Mouse (Mus musculus) liver (tissue): Measurements from ENCODE around the gene Dnmt3a.
A peak's percentile ranks its signal among the peaks of the same experiment; 100 is the strongest.

Experiments used
- DNase-seq: peaks from one replicate; pipeline ENCODE4 v3.0.0-alpha.2; 2020; ENCODE audit warnings: mixed read lengths

Gene Dnmt3a

DNA sequence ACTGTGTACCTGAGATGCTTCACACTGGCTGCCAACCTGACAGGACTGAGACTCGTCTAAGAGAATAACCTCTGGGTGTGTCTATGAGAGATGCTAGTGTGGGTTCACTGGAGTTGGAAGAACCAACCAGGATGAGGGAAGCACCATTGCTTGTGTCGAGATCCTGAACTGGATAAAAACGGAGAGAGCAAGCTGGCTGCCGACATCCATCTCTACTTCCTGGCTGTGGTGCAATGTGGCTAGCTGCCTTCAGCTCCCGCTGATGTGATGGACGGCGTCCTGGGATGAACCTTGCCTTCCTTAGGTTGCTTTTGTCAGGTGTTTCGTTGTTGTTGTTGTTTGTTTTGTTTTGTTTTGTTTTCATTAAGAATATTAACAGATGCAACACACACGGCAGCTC lies 52.0 kb downstream of the Dnmt3a start:
- no peak for DNase-seq

- DNase-seq: no peak
Measured at GRCm38 (mm10) chr12:3858754-3859153, 52.9 kb downstream of the Dnmt3a start.

- DNase-seq: no peak
Measured at GRCm38 (mm10) chr12:3859545-3859944, 53.7 kb downstream of the Dnmt3a start.

- no peak for DNase-seq
Measured at GRCm38 (mm10) chr12:3860005-3860404, 54.2 kb downstream of the Dnmt3a start.

- no peak for DNase-seq
Measured at GRCm38 (mm10) chr12:3861665-3862228, 55.9 kb downstream of the Dnmt3a start.

- no peak for DNase-seq
Measured at GRCm38 (mm10) chr12:3862253-3862652, 56.4 kb downstream of the Dnmt3a start.

DNA sequence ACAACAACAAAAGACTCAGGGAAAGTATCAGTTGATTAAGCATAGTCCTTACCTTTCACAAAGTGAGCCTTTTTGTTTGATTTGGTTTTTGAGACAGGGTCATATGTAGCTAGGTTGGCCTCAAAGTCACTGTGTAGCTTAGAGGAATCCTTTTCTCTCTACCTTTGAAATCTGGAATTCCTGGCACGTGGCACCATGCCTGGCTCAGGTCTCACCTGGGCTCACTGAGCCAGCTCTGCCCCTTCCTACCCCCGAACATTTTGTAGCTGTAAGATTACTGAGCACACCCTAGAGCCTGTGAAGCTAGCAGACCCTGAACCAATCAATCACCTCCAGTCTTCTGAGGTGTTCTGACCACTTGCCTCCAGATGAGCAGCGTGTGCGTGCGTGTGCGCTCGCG lies 58.4 kb downstream of the Dnmt3a start:
- DNase-seq: no peak

- no peak for DNase-seq
Measured at GRCm38 (mm10) chr12:3865594-3865993, 59.8 kb downstream of the Dnmt3a start.

- DNase-seq: no peak
Measured at GRCm38 (mm10) chr12:3866654-3867370, 61.0 kb downstream of the Dnmt3a start.

GRCm38 (mm10) chr12:3868115-3868514 lies 62.3 kb downstream of the Dnmt3a start:
- DNase-seq: no peak

GRCm38 (mm10) chr12:3868676-3869458 lies 63.1 kb downstream of the Dnmt3a start:
- DNase-seq: no peak

DNA sequence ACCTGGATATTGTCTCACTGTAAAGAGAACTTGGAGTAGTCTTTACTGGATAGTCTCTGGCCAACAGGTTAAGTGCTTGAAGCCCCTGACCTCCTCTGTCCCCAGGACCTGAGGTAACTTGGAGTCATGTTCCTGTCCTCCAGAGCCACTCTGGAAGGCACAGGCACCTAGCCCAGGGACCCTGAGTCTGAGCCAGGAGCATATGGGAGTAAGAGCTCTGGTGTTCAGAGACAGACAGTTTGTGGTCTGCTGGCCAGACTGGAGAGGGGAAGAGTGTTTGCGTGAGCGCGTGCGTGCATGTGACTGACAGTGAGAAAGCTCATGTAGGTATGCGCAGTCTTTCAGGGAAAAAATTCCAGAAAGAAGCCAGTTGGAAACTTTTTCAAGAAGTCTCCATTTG lies 64.2 kb downstream of the Dnmt3a start:
- DNase-seq: no peak

GRCm38 (mm10) chr12:3870859-3871462 lies 65.2 kb downstream of the Dnmt3a start:
- peak; percentile 68 for DNase-seq

DNA sequence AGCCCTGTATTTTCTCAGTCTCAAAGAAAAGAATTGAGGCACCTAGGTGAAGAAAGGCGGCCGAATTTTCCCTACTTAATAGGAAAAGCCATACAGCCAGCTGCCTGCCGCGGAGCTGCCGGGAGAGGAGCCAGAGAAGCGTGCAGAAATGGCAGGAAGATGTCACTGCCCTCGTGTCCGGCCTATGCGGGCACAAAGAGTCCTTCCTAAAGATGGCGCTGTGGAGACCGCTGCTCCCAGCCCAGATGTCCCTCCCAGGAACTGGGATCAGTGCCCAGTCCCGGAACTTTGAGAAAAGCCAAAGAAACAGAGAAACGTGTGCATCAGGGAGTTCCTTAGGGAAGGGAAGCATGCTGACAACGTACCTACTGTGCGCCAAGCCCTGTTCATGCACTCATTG lies 65.8 kb downstream of the Dnmt3a start:
- peak; percentile 57 for DNase-seq

DNA sequence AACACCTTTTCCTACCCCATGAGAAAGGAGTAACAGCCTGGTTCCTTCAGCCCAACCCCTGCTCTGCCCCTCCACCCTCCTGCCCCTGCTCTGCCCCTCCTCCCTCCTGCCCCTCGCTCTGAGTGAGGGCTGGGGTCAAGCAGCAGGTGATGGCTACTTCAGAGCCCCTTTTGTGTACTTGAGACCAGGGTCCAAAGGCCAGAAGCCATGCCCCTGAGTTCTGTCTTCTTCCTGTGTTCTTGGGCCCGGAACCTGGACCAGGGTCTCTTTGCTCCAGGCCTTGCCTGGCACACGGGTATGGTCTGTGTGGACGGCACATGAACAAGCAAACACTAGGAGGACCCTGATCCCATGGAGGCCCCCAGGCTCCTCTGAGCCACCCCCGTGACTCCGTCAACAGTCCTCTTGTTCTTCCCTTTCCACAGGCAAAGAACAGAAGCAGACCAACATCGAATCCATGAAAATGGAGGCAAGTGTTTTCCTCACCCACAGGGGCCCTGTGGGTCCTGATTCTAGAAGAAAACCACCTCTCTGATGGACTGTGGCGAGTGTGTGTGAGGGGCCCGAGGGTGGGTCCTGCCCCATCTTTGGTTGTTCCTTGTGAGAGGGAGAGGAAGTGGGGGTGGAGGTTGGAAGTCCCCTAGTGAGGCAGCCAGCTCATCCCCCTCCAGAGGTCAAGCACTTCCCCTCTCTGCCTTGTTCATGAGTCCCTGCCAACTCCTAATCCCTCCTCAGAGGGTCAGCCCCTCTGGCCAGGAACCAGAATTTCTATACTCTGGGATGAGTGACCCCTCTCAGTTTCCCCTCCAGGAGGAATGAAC lies 66.8 kb downstream of the Dnmt3a start:
- DNase-seq: no peak

DNA sequence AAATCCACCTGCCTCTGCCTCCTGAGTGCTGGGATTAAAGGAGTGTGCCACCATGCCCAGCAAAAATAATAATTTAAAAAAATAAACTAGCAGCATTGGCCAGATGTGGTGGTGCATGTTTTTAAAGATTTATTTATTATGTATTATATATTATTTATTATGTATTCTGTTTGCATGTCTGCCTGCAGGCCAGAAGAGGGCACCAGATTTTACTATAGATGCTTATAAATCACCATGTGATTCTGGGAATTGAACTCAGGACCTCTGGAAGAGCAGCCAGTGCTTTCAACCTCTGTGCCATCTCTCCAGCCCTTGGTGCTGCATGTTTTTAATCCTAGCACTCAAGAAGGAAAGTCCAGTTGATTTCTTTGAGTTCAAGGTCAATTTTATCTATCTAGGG lies 69.7 kb downstream of the Dnmt3a start:
- DNase-seq: no peak

DNA sequence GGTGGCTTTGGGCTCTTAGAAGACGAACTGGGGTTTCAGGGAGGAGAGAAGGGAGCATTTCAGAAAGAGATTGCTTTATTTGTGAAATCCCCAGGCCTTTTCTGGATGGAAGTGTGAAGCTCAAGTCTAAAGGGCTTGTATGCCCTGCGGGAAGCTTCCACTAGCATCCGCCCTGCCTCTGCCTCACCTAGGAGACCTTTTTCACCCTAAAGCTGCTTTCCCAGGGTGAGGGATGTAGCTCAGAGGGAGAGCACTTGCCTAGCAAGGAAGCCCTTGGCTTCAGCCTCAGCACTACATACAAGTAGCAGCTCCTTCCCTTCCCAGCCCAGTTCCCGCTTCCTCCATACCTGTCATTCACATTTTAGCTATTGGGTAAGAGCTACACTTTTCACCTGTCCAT lies 71.6 kb downstream of the Dnmt3a start:
- no peak for DNase-seq

DNA sequence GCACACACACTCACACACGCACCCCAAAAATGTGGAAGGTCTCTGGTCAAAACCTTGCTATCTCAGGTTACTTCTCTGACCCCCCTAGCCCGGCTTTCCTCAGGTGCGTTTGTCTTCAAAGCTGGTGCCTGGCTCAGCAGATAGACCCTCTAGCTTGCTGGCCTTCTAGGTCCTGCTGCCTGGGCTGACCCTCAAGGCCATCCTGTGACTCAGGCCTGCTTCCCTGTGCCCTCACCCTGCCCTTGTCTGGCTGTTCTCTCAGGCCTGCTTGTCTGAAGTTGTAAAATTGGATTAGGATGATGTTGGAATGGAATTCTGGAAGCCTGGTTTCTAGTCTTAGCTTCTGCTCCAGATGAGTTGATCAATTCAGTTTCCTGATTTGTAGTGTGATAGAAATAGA lies 75.7 kb downstream of the Dnmt3a start:
- no peak for DNase-seq

- DNase-seq: no peak
Measured at GRCm38 (mm10) chr12:3884892-3885493, 79.2 kb downstream of the Dnmt3a start.

DNA sequence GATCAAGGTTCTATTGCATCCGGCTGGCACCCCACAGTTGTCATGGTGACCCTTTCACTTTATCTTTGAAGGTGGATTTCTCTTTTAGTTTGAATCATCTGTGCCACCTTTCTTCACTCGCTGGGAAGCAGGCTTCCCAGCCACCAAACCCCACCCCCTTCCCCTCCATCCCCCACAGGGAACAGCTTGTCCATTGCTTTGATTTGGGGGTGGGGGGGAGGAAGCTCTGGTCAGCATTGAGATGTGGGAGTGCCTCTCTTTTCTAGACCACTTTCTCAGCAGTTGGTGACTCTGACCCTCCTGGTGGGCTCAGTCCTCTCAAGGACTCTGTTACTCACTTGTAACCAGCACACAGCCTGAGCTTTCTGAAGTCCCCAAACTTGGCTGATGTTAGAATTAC lies 80.8 kb downstream of the Dnmt3a start:
- no peak for DNase-seq

GRCm38 (mm10) chr12:3887515-3888325 lies 81.9 kb downstream of the Dnmt3a start:
- DNase-seq: no peak
